Mouse (Mus musculus) embryonic fibroblast, embryonic 13.5 days (primary cell): ENCODE data around the gene Mybph.

Experiments
- CTCF ChIP-seq: IDR thresholded peaks from 2 replicates; pipeline ENCODE4 v1.5.1; 2011; ENCODE audit warnings: mild to moderate bottlenecking, control low read depth, low read length, moderate library complexity, borderline replicate concordance; ENCODE audit not compliant: insufficient read depth
- POLR2A ChIP-seq: IDR thresholded peaks from 2 replicates; pipeline ENCODE4 v1.6.1; 2011; ENCODE audit warnings: low read depth, mild to moderate bottlenecking, control low read depth, low read length, moderate library complexity

- TF ChIP-seq CTCF (no peak), POLR2A (no peak)
Observed at GRCm38 (mm10) chr1:134163476-134163875, 29.8 kb upstream of the Mybph start.
